Mouse (Mus musculus) ES-E14 (cell line): Measurements from ENCODE around the gene Minpp1. TPM values are rescaled to one million over a fixed set of nuclear protein-coding genes. Genes with fewer than 3 reads are reported as not detected.

Experiments used
- DNase-seq: peaks from one replicate; pipeline ENCODE4 v3.0.0-alpha.2; 2013; ENCODE audit warnings: low read depth, low spot score
- H3K27ac ChIP-seq: 2 replicates; pipeline ENCODE4 v1.5.1; 2012; ENCODE audit warnings: low read depth, mild to moderate bottlenecking, low read length, moderate library complexity, mixed read lengths; ENCODE audit not compliant: poor library complexity, insufficient read depth, severe bottlenecking
- H3K36me3 ChIP-seq: 2 replicates; pipeline ENCODE4 v1.6.1; 2012; ENCODE audit warnings: mild to moderate bottlenecking, low read length, moderate library complexity, mixed read lengths; ENCODE audit not compliant: control insufficient read depth, poor library complexity, insufficient read depth, severe bottlenecking
- H3K4me1 ChIP-seq, 2 experiments: fragments of 150-350 bp in 1 of 2; sonication (generic) in 1 of 2; 2 replicates each; pipeline ENCODE4 v1.6.1; 2012; ENCODE audit warnings: low read length in 2 of 2, mild to moderate bottlenecking in 1 of 2, mixed read lengths in 1 of 2; ENCODE audit not compliant: control insufficient read depth in 2 of 2, insufficient read depth in 2 of 2, poor library complexity in 1 of 2
- H3K4me3 ChIP-seq, 2 experiments: fragments of 150-350 bp in 1 of 2; sonication (generic) in 1 of 2; 2 replicates each; pipeline ENCODE4 v1.5.1; 2012; ENCODE audit warnings: low read length in 2 of 2, low read depth in 1 of 2, mild to moderate bottlenecking in 1 of 2, mixed read lengths in 1 of 2; ENCODE audit not compliant: insufficient read depth in 1 of 2, poor library complexity in 1 of 2, severe bottlenecking in 1 of 2
- H3K9ac ChIP-seq: 2 replicates; pipeline ENCODE4 v1.6.1; 2012; ENCODE audit warnings: low read depth, mild to moderate bottlenecking, low read length, mixed read lengths; ENCODE audit not compliant: poor library complexity, insufficient read depth, severe bottlenecking
- H3K9me3 ChIP-seq: fragments of 150-350 bp; sonication (generic); 2 replicates; pipeline ENCODE4 v1.6.1; 2012; ENCODE audit warnings: low read depth, mild to moderate bottlenecking, low read length; ENCODE audit not compliant: control insufficient read depth, insufficient read depth
- CHD2 ChIP-seq: IDR thresholded peaks from 2 replicates; pipeline ENCODE4 v1.6.1; 2014; ENCODE audit warnings: mild to moderate bottlenecking, low read depth, low read length, inconsistent platforms
- HCFC1 ChIP-seq: IDR thresholded peaks from 2 replicates; pipeline ENCODE4 v1.6.1; 2012; ENCODE audit warnings: low read length, inconsistent platforms, borderline replicate concordance; ENCODE audit not compliant: insufficient read depth
- MAFK ChIP-seq: IDR thresholded peaks from 2 replicates; pipeline ENCODE4 v1.6.1; 2014; ENCODE audit warnings: mild to moderate bottlenecking, low read depth, low read length, inconsistent platforms; ENCODE audit not compliant: insufficient read depth
- ZC3H11A ChIP-seq: IDR thresholded peaks from 2 replicates; pipeline ENCODE4 v1.6.1; 2012; ENCODE audit warnings: low read depth, mild to moderate bottlenecking, inconsistent platforms, low read length, borderline replicate concordance
- ZNF384 ChIP-seq: IDR thresholded peaks from 2 replicates; pipeline ENCODE4 v1.6.1; 2012; ENCODE audit warnings: low read depth, low read length, inconsistent platforms
- in situ Hi-C, 2 experiments: fragments of 600-800 bp; cut with MboI; formaldehyde crosslinking; loops; one replicate each; pipeline ENCODE4 v1.15.1; 2025; ENCODE audit warnings: low sequenced_read_pairs in 2 of 2, inconsistent platforms in 1 of 2; ENCODE audit not compliant: unreplicated experiment in 2 of 2
- total RNA-seq: library from RNA; depleted of rRNA; stranded (reverse); fragments of 300-350 nt; gene quantifications from 2 replicates; pipeline ENCODE4 v1.2.3, GENCODE M21; 2012; rRNA removed

Minpp1 gene
- total RNA-seq = 60.8 and 78.4 TPM in 2 replicates

DNA sequence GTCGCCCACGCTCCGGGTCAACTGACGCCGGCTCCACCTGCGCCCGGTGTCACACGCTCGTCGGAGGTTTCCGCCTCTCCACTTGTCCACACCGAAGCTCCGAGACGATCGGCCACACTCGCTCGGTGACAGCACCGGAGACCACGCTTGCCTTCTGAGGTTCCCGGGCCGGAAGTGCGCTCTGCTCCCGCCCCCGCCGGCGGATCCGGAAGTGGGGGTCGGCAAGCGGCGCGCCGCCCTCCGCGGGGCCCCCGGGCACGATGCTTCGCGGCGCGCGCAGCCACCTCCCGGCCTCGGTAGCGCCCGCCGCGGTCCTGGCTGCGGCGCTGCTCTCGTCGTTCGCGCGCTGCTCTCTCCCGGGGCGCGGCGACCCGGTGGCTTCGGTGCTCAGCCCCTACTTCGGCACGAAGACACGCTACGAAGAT lies at the start of gene Minpp1:
Gene Minpp1 (plus strand): TSS at position 89 of the 425 bp plus-strand sequence.
- H3K4me3 ChIP-seq = peak within 1 kb of the TSS; percentile 84 to 90
- no peak for TF ChIP-seq MAFK
- TF ChIP-seq HCFC1 = no peak
- no peak for TF ChIP-seq ZNF384
- TF ChIP-seq CHD2 = no peak
- peak; percentile 59 for DNase-seq
- H3K27ac ChIP-seq = no peak within 1 kb of the TSS
- H3K36me3 ChIP-seq = no peaks in the 10 kb centered on the region
- in situ Hi-C loops = no loop called here
- H3K9me3 ChIP-seq = no peaks in the 10 kb centered on the region
- H3K9ac ChIP-seq = peak within 1 kb of the TSS; percentile 94
- peaks cover 0 to 1% of the 10 kb centered on the region in 2 experiments; a peak in 1 of 4 replicates for H3K4me1 ChIP-seq

DNA sequence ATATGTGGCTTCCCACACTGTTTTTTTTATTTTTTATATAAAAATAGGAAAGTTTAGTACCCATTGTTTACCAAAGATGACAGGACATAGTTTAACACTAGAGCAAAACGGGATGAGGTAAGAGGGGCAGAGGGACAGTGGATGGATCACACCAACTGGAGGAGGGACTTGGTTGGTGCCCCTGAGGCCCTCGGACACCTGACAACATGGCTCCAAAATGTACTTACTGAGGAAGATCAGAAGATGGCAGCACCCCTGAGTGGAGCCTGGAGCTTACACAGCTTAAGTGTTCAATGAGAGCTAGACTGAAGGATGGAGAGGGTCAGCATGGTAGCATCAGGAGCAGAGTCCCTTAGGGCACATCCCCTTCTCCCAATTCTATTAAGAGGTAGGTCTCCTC lies 46.2 kb upstream of the Minpp1 start:
- H3K27ac ChIP-seq = no peak overlapping the region
- H3K9me3 ChIP-seq = no peaks in the 10 kb centered on the region
- DNase-seq = no peak
- H3K36me3 ChIP-seq = no peaks in the 10 kb centered on the region
- no peak overlapping the region for H3K9ac ChIP-seq
- in situ Hi-C loops = no loop called here
- no peaks in the 10 kb centered on the region for H3K4me1 ChIP-seq
- TF ChIP-seq MAFK = no peak
- TF ChIP-seq ZC3H11A = no peak
- TF ChIP-seq HCFC1 = no peak
- H3K4me3 ChIP-seq = no peak overlapping the region

DNA sequence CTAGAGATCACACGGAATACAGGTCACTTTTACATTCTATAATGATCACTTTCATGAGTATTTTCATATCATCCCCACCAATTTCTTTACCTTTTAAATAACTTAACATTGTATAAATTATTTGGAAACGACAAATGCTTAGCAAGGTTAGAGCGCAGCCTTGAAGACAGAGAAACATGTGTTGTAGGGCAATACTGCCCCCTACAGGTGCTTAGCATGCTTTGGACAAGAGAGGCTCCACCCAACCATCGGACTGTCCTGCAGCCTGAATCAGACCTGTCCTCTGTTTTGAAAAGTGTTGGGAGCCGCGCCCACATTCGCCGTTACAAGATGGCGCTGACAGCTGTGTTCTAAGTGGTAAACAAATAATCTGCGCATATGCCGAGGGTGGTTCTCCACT lies 44.0 kb upstream of the Minpp1 start:
- TF ChIP-seq ZC3H11A (peak; percentile 84; the same call in 1 of the 2 replicates), ZNF384 (no peak)
- peak; percentile 53 for DNase-seq
- H3K9ac ChIP-seq = no peak overlapping the region
- no peaks in the 10 kb centered on the region for H3K36me3 ChIP-seq
- no peaks in the 10 kb centered on the region for H3K9me3 ChIP-seq
- no peak overlapping the region for H3K4me3 ChIP-seq
- H3K27ac ChIP-seq = no peak overlapping the region
- no peaks in the 10 kb centered on the region for H3K4me1 ChIP-seq
- in situ Hi-C loops = no loop called here

DNA sequence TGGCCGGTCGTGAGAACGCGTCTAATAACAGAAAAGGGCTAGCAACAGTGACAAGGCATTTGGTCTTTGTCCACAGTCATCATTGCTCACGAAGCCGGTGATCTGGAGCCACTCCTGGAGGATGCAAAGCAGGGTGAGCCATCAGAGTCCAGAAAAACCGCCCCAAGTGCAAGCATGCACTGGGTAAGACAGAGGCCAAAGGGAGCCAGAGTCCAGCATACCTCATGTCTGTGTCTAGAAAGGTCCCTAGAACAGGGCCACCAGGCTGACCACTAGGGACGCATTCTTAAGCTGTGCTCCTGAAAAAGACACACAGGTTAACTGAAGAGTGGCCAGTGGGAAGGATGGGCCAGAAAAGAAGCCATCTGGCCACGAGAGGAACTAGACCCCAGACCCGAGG lies 36.6 kb upstream of the Minpp1 start:
- H3K4me1 ChIP-seq = no peaks in the 10 kb centered on the region
- in situ Hi-C loops = no loop called here
- no peaks in the 10 kb centered on the region for H3K9me3 ChIP-seq
- no peak overlapping the region for H3K27ac ChIP-seq
- H3K4me3 ChIP-seq = no peak overlapping the region
- no peak overlapping the region for H3K9ac ChIP-seq
- DNase-seq = no peak
- no peak for TF ChIP-seq CHD2
- TF ChIP-seq ZNF384 = no peak
- TF ChIP-seq ZC3H11A = no peak
- TF ChIP-seq HCFC1 = no peak
- TF ChIP-seq MAFK = no peak
- H3K36me3 ChIP-seq = no peaks in the 10 kb centered on the region

DNA sequence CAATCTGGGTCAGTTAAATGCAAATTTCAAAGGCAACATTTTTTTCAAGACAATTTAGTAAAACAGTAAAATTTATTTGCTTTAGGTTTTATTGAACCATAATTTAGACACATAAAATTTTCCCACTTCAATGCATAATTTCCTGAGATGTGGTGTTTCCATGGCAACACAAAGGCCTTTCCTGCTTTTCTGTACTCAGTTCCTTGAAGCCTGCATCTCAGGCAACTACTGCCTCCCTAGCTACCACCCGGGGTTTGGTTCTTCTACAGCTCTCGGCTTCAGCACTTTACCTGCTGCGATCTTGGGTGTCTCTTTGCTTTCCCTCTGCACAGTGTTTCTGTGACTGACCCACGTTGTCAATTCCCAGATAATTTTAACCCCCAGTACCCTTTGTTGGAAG lies 33.3 kb upstream of the Minpp1 start:
- Histone ChIP-seq H3K9ac (no peak overlapping the region), H3K4me3 (no peak overlapping the region), H3K9me3 (no peaks in the 10 kb centered on the region), H3K36me3 (no peaks in the 10 kb centered on the region), H3K27ac (no peak overlapping the region), H3K4me1 (no peaks in the 10 kb centered on the region)
- TF ChIP-seq HCFC1 = no peak
- no peak for TF ChIP-seq MAFK
- no peak for TF ChIP-seq ZC3H11A
- no peak for TF ChIP-seq ZNF384
- TF ChIP-seq CHD2 = no peak
- in situ Hi-C loops = loop anchor here (10.0 to 25.0 kb wide), 2 partner anchors 477 to 490 kb away; no protein-coding TSS in a partner anchor
- DNase-seq = no peak
